Mouse (Mus musculus) thymus, adult 18-20 months (tissue): ENCODE data around the gene Gimap8.

ENCODE experiments used
- DNase-seq, 2 experiments: peaks; one replicate each; pipeline ENCODE4 v3.0.0; 2022; ENCODE audit warnings: mixed read lengths in 2 of 2

Gene Gimap8

DNA sequence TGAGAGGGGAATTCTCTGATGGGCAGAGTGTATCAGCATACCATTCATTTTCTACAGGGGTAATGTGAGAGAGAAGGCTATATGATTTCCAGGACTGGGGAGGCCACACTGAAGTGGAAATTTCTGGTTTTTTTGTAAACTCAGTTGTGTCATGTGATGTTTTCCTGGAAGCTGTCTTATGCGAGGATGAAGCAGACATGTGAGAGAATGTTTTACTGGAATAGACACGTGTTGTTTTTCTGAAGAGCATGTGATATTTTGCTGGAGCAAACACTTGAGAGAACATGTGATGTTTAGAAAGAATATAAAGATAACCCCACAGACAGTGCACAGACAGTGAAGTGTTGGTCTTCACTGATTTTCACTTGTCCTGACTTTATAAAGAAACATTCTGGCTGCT is 8.5 kb upstream of the Gimap8 start:
- DNase-seq: no peak

GRCm38 (mm10) chr6:48641391-48641790 is 5.6 kb upstream of the Gimap8 start:
- no peak for DNase-seq

DNA sequence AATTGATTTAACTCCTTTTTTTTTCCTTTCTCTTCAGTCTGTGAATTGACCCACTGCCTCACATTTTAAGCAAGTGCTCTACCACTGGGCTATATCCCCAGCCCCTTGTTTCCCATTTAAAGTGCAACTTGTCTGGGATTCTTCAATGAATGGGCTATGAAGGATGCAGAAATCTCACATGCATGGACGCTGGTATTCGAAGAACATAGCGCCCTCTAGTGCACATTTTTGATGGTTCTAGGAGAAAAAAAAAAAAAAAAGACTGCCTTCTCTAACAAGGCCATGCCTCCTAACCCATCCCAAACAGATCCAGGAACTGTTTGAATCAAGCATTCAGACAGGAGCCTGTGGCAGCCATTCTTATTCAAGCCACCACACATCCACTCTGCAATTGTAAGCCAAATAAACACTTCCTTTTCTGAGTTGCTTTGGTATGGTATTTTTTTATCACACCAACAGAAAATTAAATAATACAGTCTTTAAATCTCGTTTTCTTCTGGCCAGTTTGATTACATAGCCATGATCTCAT is 4.2 kb upstream of the Gimap8 start:
- no peak for DNase-seq

DNA sequence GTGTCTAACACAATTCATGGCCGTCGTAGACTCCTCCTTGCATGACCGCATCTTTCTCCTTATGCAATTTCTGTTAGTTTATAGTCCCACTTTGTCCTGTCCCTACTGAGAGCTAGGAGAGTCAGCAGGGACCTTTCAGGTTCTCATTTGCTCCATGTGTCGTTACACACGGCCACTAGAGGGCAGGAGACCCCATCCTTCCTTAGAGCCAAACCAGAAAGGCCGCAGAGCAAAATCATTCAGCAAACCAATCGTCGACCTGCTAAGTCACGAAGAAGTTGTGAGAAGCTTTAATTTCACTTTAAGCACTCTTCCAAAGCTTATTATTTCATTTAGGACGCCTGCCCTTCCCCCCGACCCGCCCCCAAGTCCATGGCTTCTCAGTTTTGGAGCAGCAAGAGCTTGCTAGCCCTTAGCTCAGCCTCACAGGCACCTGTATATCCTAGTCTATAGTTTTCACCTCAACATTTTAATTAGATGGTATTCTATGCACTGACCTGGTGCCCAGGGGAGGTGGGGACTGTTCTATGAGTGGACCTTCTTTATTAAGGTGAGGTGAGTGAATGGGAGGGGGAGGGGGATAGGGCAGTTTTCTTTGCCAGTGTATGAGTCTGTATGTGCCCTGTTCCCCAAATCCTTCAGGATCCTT is 1.2 kb upstream of the Gimap8 start:
- peak; percentile 52 to 66 for DNase-seq

DNA sequence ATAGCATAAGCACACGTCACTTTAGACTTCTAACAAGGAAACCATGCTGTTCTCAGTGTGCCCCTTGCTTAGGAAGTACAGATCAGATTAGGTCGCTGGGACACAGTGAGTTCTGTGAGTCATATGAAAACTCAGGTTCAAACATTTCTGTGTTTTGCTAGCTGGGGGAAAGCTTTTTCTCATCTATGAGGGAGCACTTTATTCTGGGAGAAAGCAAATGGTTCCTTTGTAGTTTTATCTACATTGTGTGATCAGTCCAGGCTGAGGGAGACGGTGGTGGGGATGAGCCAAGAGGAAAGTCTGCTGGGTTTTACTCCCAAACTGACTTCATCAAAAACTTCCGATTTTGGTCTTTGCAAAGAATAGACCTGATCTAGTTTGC is 734 bp upstream of the Gimap8 start:
- no peak for DNase-seq

- no peak for DNase-seq
Measured at GRCm38 (mm10) chr6:48647611-48648010, 577 bp downstream of the Gimap8 start.

DNA sequence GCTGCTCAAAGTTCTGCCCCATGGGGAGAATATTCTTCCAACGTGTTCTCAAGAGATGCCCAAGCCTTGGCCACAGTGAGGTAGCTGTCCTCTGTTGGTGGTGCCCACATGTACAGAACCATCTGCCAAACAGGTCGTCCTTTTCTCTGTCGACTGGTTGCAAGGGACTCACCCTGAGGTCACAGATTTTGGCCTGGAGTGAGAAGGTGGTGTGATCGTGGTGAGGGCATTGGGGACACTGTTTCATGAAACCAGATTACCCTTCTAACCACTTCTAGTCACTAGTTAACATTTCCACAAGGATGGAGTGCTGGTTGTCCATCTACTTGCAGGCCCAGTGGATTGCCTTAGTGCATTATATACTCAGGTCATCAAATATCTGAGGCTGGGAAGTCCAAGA is 1.7 kb downstream of the Gimap8 start:
- DNase-seq: no peak

- no peak for DNase-seq
Measured at GRCm38 (mm10) chr6:48650041-48650440, 3.0 kb downstream of the Gimap8 start.

GRCm38 (mm10) chr6:48658721-48659120 is 11.7 kb downstream of the Gimap8 start:
- DNase-seq: no peak

- DNase-seq: no peak
Measured at GRCm38 (mm10) chr6:48664750-48665149, 17.7 kb downstream of the Gimap8 start.

DNA sequence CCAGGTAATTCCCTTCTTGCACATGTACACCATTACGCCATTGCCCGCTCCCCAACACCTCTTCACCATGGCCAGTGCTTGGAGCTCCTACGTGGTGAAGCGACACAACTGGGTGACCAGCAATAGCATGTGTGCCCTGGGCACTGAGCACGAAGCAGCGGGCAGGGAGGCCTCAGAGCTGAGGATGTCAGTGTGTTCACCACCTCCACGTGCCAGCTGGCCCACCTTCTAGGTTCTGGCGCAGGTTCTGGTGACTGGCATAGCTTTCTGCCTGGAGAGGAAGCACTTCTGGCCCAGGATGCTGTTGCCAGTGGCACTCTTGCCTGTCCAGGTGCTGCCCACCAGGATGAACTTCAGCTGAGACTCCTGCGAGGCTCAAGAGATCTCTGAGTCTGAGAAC is 18.4 kb downstream of the Gimap8 start:
- DNase-seq: no peak

DNA sequence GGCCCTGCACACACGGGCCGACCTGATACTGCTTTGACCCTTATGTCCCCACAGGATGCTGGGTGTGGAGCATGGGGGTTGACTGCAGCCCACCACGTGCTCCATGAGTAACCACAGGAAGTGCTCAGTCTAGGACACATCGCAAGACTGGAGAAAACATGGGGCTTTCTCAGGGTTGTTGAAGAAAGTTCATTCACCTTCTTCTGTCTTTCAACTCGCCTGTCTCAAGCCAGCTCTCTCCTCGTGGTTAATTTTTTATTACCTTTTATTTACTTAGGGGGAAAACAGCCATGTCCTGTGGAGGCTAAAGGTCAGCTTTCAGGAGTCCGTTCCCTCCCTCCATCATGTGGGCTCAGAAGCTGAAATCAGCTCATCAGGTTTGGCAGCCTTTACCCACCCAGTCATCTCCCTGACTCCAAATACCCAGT is 19.1 kb downstream of the Gimap8 start:
- DNase-seq: peak in 1 of 2 experiments; percentile 18

DNA sequence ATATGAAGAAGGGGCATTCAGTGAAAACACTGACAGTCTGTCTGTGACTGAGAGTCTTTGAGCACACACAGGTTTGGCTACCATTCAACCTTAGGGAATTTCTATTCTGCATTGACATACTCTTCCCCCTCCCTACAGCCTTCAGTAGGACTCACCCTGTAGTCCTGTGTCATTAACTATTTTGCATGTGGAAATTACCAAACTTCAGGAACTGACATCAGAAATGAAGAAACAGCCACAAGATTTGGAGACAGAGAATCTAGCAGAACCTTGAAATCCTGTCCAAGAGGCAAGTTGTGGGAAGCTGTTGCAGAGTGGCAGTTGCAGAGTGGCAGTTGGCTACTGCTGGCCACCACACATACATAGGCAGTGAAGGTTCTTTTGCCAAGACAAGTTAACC is 21.0 kb downstream of the Gimap8 start:
- no peak for DNase-seq

DNA sequence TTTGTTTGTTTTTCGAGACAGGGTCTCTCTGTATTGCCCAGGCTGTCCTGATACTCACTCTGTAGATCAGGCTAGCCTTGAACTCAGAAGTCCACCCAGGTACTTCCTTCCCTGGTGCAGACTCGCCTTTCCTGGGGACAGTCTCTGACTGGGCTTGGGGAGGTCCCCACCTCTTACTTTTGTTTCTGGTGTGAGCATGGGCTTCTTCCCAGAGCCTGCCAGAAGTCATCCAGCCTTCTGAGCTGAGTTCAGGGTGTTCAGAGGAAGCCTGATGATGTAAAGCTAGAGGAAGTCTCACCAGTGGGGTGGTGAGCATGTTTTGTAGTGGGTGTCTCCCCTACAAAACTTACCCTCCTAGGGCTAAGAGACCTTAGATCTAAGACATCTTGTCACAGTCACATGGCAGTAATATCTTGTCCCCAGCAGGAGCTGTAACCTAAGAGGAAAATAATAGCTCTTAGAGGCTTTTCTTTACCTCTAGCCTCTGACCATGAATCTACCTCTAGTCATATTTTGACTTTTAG is 22.5 kb downstream of the Gimap8 start:
- no peak for DNase-seq

- no peak for DNase-seq
Measured at GRCm38 (mm10) chr6:48674291-48675058, 27.4 kb downstream of the Gimap8 start.

- DNase-seq: no peak
Measured at GRCm38 (mm10) chr6:48675400-48675930, 28.4 kb downstream of the Gimap8 start.

GRCm38 (mm10) chr6:48675931-48676859 is 29.2 kb downstream of the Gimap8 start, which contains the start of gene Gimap9:
Gimap9 (plus strand) TSS chr6:48676129.
- peak; percentile 73 to 85 for DNase-seq

DNA sequence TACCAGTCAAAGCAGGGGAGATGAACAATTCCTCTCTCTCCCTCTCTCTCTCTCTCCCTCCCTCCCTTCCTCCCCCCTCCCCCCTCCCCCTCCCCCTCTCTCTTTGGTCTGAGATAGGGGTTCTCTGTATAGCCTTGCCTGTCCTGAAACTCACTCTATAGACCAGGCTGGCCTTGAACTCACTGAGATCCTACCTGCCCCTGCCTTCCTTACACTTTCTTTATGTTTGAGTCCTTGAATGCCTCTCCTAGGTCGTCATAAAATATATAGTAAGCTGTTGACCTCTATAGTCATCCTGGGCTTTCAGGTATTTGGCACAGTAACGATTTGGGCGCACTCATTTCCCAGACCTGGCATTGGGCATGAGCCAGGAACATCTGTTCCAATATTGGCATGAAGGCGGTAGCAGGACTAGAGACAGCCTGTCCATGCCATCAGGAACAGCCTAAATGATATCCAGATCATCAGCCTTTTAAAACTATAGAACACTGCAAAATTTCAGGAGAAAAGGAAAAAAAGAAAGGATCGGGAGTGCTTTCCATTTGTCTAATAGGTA is 29.9 kb downstream of the Gimap8 start:
- DNase-seq: no peak

- DNase-seq: no peak
Measured at GRCm38 (mm10) chr6:48677492-48678345, 30.7 kb downstream of the Gimap8 start.

- no peak for DNase-seq
Measured at GRCm38 (mm10) chr6:48678391-48678790, 31.4 kb downstream of the Gimap8 start.

GRCm38 (mm10) chr6:48679701-48680100 is 32.7 kb downstream of the Gimap8 start:
- no peak for DNase-seq
